Mouse (Mus musculus): ENCODE measurements at regions not wholly inside any gene's neighbourhood (a gene's known extent, or its start where the extent isn't known, plus 50 kb on each side); places are given as distances from the start of the nearest gene placed in this dataset.

DNA sequence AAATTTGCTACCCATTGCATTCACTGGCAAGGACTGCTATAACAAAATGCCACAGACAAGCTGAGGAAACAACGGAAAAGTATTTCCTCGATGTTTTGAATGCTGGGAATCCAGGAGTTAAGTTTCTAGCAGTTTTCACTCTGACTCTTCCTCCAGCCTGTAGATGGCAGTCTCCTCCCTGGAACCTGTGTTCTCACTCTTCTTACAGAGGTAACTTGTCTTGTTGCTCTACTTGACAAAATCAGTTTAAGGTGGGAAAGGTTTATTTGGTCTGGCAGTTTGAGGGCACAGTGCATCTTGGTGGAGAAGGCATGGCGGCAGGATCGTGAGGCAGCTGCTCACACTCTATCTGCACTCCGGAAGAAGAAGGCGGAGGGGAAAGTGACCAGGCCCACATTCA lies 181.3 kb upstream of the Nckap5 start:
- DNase-seq (ENCODE audit: low read depth, low spot score), result peak; percentile 39

DNA sequence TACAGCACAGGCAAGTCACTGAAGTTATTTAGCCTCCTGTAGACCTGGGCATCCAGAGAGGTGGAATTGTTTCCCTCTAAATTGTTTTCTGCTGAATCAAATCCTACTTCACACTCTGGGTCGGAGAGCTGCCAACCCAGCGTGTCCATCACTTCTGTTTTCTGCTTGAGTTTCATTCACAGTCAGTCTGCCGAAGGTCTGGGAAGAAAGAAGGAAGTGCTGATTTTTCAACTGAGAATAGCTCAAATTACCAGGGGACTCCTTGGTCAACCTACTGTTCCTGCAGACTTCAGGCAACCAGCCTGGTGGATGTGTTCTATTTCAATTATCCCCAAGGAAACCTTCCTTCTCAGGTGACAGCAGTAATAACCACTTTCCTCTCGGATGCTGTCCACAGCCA lies 179.1 kb upstream of the Nckap5 start:
- DNase-seq (ENCODE audit: low read depth, low spot score), result no peak

DNA sequence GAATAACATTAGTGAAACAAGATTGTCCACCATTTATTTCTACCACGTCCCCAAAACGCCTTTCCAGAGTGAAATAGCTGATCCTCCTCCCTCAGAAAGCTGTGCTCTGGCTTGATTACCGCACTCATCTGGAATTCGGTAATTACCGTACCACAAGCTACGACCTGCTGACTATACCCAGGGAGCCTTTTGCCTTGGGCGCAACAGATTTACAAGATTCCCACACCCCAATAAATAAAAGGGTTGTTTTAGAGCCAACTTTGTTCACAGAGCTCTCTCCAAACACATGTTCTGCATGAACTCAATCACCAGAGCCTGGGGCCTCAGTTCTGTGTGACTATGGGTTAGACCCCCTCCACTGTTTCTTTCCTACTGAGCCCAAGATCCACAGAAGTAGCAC lies 171.1 kb upstream of the Nckap5 start:
- DNase-seq (ENCODE audit: low read depth, low spot score), result no peak

DNA sequence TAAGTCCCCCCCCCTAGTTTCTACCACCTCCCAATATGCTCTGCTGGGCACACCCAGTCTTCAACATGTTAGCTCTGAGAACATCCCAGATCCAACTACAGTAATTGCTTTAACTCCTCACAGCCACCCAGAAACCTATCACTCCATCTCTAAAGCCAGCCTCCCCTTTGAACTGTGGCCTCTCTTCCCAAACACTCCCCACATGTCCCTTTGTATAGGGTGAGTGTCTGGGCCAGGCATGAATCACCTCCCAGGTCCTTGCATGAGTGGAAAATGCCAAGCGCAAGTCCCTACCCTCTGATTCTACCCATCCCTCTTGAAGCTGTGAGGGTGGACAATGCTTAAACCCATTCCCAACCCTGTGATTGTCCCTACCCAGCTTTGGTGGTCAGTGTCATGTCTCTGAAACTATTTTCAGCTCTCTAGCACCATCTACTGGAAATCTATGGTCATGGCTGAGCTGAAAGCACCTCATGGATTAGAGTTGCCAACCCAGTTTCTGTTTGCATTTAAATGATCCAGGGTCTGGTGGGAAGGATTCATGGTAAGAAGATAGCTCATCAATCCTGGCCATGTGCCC lies 162.6 kb upstream of the Nckap5 start:
- DNase-seq (ENCODE audit: low read depth, low spot score), result peak; percentile 66

DNA sequence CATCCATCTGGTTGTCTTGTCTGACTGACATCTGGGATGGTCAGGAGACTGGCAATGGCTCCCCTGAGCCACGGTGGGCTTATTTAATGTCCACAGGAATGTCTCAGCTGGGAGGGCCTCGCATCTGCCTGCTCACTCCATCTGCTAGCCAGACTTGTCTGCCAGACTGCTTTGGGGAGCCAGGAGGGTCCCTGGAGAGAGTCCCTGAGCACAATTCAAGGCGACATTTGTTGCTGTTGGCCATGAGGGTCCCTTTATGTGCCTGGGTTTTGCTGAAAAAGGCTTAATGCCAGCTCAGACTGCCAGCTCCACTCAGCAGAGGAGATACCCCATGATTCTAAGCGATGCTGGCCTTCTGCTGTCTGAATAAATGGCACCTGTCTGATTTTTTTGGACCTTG lies 161.8 kb upstream of the Nckap5 start:
- no peak for DNase-seq (ENCODE audit: low read depth, low spot score)

DNA sequence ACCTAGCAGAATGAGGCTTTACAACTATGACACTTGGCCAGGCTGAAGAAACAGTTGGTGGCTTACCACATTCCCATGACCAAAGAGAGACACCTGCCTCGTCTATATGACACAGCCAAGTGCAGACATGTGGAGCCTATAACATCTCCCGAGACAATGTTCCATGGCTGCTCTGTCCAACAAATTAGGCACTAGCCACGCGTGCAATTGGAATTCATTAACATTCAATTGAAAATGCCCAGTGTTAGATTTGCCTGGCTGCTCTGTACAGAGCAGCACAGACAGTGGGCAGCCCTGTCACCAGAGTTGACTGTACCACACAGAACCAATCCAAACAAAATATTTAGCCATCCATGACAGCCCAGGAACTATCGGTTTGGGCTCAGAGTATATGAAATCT lies 152.2 kb upstream of the Nckap5 start:
- no peak for DNase-seq (ENCODE audit: low read depth, low spot score)

DNA sequence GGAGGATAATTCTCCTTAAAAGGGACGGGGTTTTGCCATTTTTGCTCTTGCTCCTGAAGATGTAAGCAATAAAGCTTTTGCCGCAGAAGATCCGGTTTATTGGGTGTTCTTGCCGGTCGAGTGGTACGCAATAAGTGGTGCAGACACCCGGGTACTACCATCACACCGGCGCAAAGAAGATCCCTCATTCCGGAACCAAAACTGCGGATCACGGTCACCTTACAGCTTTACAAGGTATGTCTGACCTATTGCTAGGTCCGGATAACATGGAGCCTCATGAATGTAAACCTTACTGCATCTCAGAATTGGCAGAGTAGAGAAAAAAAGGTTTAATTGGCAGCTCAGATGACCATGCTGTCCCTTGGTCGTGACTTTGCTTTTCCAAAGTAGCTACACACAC lies 149.7 kb upstream of the Nckap5 start:
- DNase-seq (ENCODE audit: low read depth, low spot score), result peak; percentile 51

DNA sequence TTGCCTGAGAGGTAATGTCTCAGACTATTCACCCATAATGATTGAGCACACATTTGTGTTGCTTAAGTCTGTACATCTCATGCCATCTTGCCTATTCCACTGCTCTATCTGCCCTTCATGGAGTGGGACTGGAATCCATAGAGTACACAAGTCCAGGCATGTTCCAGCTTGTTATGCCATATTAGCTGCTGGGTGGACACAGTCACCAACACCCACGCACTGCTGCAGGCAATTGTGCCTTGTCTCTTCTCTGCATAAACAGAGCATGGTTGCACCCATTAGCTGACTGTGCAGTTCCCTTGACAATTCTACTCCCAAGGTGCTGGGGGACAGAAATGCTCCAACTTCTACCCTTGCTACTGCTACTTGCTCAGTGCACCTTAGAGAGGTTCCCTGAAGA lies 143.3 kb upstream of the Nckap5 start:
- DNase-seq (ENCODE audit: low read depth, low spot score), result no peak

DNA sequence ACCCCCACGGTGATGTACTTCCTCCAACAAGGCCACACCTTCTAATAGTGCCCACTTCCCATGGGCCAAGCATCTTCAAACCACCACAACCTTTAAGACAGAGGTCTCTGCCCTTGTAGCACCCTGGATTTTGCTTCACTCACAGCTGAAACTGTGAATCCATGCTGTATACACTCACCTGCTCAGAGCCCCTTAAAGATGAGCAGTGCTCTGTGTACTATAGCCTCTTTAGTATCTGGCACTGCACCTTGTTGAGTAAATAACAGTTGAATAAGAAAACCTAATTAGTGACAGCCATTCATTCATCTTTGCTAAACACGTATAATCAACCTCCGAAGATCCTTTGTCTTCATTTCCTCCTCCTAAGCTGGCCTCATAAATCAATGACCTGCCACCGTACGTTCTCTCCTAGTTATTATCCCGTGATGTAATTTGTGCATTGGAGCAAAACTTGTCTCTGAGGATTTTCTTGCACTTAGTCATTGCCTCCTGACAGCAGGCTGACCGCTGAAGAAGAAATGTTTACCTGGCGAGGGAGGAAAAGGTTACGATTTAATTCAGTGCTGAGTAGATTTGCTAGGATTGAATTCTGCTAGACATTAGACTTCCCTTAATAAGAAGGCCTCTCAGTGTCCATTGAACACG lies 141.3 kb upstream of the Nckap5 start:
- DNase-seq (ENCODE audit: low read depth, low spot score), result no peak

DNA sequence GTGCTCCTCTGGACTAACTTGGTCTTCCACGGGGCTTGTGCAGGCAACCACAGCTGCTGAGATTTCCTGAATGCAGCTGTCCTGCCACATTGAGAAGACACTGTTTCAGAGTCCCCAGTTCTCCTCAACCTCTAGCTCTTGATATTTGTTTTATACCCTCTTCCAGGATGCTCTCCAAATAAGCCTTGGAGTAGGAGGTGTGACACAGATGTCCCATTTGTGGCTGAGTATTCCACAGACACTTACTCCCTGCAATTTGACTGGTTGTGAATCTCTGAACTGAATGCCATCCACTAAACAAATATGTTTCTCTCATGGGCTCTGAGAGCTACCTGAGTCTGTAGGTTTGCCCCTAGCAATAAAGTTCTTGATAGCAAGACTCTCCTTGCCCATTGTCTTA lies 140.5 kb upstream of the Nckap5 start:
- no peak for DNase-seq (ENCODE audit: low read depth, low spot score)

DNA sequence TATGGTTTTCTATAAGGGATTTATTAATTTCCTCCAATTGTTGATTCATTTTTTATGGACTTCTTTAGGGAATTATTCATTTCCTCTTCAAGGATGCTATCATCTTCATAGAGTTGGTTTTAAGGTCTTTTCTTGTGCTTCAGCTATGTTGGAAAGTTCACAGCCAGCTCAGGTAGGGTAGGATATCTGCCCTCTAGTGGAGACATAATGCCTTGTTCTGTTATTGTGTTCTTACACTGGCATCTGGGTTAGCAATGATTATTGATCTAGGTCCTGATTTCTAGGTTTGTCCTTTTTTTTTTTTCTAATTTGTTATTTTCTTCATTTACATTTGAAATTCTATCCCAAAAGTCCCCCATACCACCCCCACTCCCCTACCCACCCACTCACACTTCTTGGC lies 135.8 kb upstream of the Nckap5 start:
- DNase-seq (ENCODE audit: low read depth, low spot score), result peak; percentile 41

DNA sequence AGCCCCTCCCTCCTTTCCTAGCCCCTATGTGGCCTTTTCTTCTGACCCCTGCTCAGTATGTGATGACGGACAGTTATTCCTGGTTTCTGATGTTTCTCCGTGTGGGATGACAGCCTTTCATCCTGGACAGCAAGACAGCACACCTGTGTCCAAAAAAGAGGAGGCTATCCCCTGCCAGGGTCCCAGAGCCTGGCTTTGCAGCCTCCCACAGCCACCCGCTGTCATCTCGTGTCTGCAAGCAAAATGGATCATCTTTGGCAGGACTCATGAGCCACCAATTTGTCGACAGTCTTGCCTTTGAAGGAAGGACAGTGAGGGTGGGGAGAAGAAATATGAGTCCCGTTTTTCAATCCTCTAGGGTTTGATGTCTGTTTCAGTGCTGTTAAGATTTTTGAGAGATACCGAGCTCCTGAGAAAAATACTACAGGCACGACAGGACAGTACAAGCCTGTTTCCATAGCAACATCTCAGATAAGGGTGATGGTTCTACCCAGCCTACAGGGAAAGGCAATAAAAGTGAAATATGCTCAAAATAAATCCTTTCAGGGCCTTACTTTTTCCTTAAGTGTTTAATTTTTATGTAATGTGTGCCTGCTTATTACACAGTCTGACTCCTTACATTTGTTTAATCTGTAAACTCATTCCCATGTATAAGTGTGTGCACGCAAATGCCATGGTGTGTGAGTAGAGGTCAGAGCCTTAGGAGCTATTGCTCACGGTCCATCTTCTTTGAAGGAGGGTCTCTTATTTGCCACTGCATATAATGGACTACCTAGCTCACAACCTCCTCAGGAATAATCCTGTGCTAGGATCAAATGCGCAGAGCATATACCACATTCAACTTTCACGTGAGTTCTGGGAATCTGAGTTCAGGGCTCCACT lies 125.5 kb upstream of the Nckap5 start:
- DNase-seq (ENCODE audit: low read depth, low spot score), result no peak

DNA sequence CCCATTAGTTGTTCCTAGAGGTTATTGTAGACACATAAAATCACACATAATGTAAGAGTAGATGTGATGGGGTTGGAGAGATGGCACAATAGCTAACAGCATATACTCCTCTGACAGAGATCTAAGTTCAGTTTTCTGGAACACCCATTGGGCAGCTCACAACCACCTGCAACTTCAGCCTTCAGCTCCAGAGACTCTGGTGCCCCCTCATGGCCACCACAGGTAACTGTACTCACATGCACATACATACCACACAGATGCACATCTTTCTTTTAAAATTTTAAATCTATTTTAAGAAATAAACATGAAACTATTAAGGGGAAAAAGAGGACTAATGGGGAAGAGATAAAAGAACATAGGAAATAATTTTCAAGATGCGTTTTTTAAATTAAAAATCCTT lies 117.3 kb upstream of the Nckap5 start:
- peak; percentile 36 for DNase-seq (ENCODE audit: low read depth, low spot score)

DNA sequence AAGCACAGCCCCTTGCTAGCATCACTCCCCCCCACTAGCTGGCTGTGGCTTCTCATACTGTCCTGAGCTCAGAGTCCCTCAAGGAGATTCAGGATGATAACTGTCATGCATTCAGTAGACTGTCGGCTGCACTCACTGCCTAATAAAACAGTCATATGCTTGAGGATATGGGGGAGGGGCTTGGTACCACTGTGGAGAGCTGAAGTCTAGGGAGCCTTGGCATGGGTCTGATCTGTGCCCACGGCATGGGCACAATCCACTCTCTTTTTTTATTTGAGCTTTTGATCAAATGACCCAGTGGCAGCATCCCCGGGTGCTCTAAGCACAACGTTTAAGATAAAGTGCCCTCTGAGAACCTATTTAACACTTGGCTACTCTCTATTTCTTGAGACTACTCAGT lies 102.1 kb upstream of the Nckap5 start:
- DNase-seq (ENCODE audit: low read depth, low spot score), result no peak

DNA sequence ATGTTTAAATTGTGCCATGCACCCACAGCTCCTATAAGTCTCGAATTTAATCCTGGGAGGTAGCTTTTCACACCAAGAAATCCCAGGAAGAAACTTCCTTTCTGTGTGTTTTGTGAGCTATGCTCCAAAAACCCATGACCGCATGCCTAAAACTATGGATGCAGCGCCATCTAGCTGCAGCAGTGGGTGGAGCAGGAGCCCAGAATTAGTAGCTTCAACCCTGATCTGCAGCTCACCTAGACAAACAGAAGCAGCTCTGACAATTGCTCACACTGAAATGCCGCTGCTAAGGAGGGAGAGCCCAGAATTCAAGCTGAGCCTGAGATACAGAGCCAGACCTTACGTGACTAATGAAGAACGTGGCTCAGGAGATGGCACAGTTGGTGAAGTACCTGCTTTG lies 101.2 kb upstream of the Nckap5 start:
- DNase-seq (ENCODE audit: low read depth, low spot score), result peak; percentile 69

DNA sequence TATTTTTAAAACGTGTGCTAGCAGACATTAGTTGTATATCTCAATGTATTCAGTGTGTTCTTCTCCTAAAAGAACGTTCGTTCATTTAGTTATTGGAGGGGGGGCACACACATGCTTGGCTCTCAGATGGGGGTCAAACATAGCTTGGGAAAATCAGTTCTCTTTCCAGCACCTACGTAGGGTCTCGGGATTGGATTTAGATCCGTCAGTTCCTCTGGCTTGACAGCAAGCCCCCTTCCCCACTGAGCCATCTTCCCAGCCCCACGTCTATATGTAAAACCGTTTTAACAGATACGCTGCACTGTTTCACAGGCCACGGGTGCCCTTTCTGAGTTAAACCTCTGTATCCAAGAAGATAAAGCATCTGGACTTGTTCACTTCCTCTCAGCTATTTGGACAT lies 100.5 kb upstream of the Nckap5 start:
- DNase-seq (ENCODE audit: low read depth, low spot score), result no peak

DNA sequence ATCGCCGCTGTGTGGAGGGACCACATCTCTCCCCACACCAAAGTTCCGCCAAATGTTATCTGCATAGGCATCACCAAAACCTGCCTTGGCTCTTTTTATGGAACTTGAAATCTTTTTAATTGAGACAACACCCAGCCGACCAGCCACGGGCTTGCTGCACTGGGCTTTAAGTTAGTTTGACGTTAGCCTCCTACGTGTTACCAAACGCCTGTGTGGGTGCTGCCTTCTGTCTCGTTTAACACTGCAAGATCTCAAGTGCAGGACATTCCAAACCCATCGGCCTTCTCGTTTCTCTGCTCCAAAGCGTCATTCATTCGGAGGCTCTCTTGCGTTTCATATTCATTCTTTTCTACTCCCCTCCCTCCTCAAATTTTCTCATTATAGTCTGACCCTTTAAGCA lies 100.0 kb upstream of the Nckap5 start:
- DNase-seq (ENCODE audit: low read depth, low spot score), result no peak

DNA sequence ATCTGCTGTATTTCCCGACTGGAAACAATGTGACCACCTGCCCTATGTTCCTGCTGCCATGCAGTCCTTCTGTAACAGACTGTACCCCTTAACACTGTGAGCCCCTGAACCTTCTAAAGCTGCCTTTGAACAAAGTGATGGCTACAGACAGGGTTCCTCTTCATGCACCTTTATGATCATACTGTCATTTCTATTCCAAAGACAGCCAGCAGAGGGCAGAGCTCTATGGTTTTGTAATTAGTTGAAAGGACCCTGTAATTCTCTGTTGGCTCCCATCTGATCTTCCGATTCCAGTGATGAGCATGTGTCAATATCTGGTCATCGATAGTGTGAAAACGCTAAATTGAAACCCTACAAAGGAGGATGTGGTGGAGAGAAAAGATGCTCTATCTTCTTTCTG lies 99.1 kb upstream of the Nckap5 start:
- peak; percentile 23 for DNase-seq (ENCODE audit: low read depth, low spot score)

DNA sequence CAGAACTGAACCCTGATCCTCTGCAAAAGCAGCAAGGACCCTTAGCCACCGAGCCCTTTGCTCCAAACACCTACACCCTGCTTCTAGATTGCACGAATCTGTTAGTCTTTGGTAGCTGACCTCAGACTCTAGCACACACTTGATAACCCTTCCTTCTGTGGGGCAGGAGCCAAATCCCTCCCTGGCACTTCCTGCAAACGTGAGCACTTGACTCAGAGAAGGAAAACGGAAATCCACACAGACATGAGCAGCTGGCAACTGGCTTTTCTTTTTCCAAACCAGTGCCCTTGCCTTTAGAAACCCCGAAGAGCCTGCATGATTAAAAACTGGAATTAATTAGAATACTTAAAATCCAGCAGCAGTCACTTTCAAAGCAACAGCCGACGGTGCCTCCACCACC lies 97.6 kb upstream of the Nckap5 start:
- no peak for DNase-seq (ENCODE audit: low read depth, low spot score)

DNA sequence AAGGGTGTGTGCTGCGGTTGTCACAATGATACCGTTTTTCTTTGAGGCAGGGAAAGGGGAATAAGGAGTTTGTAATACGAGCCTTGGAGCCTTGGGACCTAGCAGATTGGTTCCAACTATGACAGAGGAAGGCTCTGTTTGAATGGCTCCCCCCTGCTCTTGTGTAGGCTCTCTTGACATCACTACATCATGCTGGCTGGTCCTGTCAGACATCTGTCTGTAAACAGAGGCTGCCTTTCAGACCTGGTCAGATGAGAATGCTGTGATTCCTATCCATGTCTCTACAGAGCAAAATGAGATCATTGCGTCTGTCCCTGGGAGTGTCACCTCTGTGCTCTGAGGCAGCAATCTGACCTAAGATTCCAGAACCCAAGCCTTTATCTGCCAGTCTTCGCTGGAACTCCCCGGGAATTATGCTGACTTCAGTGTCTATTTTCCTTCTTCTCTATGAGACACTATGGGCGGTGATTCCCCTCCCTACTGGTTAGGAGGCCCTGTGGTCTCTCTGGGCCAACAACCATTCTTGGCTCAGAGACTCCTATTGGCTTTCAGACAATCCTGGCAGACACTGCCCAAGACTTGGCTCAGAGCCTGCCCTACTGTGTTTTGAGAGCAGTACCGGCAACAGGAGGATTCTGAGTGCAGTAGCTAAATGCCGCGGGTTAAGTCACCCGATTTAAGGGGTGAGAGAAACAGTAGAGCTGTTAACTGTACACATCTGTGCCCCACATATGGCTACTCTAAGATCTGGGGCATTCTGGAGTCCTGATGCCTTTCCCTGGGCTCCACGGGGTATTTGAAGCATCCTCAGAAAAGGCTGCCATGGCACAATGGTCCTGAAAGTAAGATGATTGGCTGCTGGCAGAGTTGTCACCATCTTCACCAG lies 94.8 kb upstream of the Nckap5 start:
- DNase-seq (ENCODE audit: low read depth, low spot score), result no peak

DNA sequence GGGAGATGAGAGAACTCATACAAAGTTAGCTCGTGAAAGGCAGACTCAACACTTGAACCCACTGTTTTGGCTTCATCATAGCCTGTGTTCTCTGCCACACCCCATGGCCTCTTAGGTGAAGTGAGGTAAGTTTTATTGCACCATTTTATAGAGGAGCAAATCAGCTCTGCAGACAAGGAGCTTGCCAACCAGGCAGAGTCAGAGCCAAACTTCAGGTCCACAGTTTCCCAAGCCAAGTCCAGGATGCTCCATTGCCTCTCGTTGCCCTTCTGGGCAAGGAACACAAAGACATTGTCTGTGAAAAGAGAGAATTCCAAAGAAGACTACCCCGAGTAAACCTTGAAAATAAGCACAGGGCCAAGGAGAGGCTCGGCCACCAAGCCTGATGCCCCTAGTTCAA lies 93.4 kb upstream of the Nckap5 start:
- no peak for DNase-seq (ENCODE audit: low read depth, low spot score)

DNA sequence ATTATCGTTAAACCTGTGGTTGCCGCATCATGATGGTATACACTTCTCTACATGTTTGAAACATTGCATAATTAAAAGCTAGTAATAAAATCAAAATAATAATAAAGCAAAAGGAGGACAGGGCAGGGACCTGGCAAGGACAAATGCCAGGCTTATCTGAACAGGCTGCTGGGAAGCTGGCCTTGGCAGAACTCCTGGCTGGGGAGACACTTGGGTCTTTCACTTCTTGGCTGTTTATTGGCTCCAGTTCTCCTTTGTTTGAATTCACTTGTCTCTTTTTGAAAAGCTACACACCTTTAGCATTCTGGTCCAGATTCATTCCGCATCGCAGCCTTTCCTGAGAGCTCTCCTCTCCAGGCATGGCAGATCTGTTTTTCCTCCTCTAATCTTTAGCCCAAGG lies 91.6 kb upstream of the Nckap5 start:
- no peak for DNase-seq (ENCODE audit: low read depth, low spot score)

All from ES-CJ7 (cell line).